Mouse (Mus musculus) layer of hippocampus, adult 18-20 months (tissue): ENCODE results near the gene Ube2q1. TPM values are rescaled to one million over a fixed set of nuclear protein-coding genes. Genes with fewer than 3 reads are reported as not detected.

ENCODE experiments used
- DNase-seq, 2 experiments: peaks; one replicate each; pipeline ENCODE4 v3.0.0; 2022; ENCODE audit warnings: low spot score in 2 of 2
- long read RNA-seq: library from polyadenylated mRNA; stranded (forward); transcript quantifications from one replicate; pipeline ENCODE4 v2.0.0, GENCODE M21; 2021
- total RNA-seq, 2 experiments: library from RNA; stranded (reverse); gene quantifications; 2 replicates each; pipeline ENCODE4 v1.2.3; 2021

Ube2q1 gene
- 10 to 100 TPM; 94.7 to 96.2 TPM for total RNA-seq
- long read RNA-seq, transcript Ube2q1-201 (13 exons, 3,077 nt), result major isoform, 146 of 178 reads
- long read RNA-seq, partial matches to known transcripts, result 4 of 178 reads
- long read RNA-seq, other reads (novel, unspliced or antisense), result 28 of 178 reads

DNA sequence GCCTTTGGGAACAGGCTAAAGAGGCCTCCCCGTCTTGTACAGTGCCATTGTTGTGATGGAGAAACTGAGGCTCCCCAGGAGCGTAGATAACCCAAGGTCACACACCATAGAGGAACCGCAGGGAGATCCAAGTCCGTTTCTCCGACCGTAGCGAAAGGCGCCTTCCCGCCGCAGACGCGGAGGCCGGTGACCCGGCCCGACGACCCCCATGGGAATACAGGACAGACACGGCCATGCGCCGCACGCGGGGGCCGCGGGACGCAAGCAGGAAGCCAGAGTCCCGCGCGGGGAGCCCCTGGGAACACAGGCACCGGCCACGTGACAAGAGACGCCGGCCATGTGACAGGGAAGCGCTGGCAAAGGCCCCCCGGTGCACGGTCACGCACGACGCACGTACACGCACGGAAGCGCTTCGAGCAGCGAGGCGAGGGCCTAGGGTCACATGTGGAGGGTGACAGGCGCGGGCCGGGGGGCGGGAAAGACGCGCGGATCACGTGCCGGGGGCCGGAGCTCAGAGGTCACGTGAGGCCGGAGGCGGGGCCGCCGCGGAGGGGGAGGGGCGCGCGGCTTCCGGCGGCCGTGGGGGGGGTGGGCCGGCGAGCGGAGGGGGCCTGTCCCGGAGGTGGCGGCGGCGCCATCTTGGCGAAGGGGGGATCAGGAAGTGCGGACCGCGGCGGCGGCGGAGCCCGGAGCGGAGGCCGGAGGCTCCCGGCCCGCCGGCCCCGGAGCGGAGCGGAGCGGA lies at the start of gene Ube2q1:
Gene Ube2q1 (plus strand): TSS at position 649 of the 742 bp plus-strand sequence.
- peak; percentile 98 for DNase-seq

DNA sequence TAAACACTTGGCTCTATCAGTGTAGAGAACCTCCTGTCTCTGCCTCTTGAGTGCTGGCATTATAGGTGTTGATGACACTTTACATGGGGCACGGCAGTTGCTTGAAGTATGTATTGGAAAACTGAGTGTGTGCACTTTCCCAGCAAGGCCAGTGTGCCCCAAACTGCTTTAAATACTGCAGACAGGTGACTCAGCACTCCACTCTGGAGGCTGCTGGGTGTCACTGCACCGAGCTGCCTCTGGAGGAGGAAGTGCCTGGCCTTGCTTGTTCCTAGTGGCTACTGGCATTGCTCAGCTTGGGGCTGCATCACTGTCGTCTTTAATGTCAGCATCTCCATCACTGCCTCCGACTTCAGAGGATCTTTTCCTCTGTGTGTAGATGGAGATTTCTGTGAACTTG lies 46.4 kb upstream of the Ube2q1 start:
- no peak for DNase-seq

DNA sequence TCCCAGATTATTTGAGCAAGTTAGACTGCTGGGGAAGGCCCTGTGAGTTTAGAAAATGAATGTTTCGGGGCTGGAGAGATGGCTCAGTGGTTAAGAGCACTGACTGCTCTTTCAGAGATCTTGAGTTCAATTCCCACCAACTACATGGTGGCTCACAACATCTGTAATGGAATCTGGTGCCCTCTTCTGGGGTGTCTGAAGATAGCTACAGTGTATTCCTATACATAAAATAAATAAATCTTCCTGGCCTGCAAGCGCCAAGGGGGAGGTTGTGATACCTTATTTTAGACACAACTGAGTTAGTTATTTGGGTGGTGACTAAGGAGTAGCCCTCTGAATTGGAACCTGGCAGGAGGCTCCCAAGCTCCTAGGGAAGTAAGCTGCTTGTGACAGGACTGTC lies 44.6 kb upstream of the Ube2q1 start:
- no peak for DNase-seq

DNA sequence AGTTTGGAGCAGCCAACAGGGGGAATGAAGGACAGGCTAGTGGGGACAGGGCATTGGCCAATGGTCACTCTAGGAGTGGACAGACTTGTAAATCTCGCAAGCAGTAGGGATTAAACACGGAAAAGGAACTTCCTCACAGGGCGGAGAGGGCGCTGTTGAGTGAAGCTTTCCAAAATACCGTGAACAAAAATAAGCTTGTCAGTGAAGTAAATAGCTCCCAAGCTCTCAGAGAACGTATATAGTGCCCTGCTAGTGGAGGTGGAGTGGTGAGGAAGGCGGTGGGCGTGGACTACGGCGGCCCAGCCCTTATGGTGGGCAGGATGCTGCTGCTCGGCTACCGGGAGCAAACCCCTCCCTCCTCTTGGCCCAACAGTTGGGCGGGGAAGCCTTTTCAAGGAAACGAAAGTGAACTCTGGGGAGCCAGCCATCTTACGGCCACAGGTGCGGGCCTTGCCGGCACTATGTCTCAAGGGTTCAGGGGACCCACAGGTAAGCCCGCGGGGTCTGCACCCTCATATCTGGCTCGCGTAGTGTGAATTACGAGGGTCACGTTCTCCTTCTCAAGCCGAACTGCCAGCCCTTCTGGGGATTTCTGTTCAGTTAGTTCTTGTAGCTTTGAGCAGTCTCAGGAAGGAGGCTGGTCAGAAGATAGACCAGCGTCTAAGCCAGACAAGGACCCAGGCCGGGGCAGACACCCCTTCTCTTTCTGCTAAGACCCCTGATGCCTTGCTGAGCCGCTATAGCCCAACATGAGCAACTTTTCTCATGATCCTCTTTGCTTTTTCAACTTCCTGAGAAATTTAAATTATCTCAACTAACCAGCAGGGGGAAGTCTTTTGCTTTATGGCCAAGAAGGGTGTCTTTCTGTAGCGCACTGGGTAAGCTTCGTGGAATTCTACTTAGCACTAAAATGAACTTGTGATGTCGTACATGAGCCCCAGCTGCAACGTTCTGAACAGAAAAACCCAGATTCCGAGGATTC lies 42.8 kb upstream of the Ube2q1 start:
- peak in 1 of 2 experiments; percentile 50 for DNase-seq

DNA sequence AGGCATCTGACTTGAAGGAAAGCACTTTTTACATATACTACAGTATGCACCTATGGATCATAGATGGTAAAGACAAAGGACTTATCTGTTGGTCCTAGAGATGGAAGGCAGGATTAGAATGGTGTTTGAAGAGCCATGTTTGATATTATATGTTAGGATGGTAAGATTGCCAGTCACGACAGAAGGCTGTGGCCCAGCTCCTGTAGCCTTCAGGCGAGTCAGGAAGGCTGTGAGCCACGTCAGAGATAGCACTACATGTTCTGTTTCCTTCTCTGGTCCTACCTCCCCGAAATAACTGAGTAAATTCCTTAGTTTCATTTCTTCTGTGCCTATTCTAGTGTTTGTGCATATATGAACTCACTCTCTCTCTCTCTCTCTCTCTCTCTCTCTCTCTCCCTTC lies 41.3 kb upstream of the Ube2q1 start:
- DNase-seq, result no peak

DNA sequence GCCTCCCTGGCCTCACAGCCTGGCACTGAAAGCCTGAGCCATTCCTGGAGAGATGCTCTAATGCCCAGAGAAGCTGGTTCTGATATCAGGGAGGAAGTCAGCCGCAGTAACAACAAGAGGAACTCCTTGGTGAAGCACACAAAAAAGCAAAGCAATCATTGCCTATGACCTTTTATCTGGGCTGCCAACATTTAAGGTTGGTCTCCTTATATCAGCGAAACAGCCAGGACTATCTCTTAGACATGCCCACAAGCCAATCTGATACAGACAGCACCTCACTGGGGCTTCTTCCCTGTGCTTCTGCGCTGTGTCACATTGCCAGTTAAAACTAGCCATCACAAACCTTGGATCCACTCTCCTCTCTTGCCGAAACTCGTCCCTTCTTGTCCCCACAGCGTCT lies 34.9 kb upstream of the Ube2q1 start:
- no peak for DNase-seq

DNA sequence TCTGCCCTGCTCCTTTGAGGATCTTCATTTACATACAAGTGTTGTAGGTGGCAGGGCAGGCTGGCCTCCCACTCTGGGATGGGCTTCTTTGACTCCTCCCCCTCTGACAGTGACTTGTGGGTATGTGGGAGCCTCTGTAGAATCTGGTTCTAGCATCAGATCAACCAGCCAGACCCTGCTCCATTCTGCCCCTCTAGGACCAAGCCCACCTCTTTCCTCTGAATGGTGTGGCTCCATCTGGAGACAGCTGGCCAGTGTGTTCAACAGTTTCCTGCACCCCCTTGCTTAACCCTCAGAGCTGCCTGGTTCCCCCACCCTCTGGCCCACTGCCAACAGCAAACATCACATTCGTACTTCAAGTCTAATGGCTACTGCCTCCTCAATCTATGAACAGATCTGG lies 21.1 kb upstream of the Ube2q1 start:
- no peak for DNase-seq

DNA sequence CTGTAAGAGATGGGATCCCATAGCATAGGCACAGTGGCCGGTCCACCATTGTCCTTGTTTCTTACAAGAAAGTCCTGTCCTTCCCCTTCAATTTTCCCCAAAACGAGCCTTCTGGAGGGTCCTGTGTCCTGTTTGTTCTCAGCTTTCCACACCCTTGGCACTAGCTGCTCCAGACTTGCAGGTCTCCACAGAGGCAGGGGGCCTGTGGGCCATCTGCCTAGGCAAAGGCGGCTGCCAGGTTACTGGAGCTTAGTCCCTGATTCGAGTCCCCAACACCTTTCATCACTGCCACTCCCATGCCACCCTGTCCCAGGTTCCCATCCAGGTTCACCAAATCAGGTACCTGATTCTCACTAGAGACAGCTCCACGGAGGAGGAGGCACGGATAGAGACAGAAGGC lies 18.1 kb upstream of the Ube2q1 start:
- DNase-seq, result no peak

DNA sequence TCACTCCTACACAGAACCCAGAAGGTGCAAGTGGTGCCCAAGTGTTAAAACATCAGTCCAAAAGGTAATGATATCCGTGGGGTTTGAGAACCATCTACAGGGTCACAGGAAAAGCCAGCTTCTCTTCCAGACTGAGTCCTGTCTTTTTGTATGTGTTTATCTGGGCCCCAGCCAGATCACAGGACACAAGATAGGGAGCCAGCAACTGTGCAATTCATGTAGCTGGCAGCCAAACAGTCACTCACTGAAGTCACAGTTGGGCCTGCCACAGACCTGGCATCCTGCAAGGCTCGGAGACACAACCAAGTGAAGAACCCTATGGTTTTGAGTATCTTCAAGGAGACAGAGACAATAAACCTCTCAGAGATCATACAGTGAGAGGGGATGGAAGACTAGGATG lies 15.6 kb upstream of the Ube2q1 start:
- DNase-seq, result no peak

DNA sequence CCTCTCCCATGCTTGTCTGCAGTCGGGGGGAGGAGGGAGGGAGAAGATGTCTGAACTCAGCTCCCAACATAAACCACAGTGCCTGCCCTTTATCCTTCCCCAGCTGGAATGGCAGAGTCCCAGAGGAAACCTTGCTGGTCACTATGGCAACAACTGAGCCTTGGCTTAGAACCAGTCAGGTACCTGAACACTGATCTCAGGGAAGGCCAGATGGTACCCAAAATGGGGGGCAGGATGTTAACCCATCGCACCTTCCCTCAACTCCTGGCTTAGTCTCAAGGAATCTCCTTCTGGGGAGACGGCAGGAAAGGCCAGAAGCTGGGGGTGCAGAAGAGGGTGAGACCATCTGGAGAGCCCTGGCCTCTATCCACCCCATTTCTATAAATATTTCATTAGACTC lies 13.6 kb upstream of the Ube2q1 start:
- no peak for DNase-seq

DNA sequence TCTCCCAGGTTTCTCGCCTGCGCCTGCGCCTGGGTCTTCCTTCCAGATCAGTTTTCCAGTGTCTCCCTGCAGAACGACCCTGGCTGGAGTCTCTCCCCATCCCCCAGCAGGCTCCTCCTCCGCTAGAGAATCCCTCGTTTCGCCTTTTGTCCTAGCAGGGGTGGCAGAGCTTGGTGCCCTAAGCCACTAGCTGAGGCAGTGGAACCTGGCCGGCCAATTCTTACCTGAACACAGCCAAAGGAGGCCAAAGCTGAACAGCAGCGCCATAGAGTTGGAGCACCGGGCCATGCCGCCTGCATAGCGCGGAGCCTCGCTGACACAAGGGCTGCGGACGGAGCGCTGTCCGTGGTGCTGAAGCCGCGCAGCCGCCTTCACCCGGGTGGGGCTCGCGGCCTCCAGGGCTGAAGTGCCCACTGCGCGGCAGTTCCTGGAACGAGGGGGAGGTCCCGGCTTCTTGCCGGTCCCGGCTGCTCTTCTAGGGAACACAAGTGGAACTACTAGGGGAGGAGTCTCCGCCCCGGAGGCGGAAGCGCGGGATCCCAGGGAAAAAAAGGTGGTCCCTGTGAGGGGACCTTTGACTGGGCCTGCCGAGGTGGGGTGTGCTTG lies 9.2 kb upstream of the Ube2q1 start, which contains the start of gene Chrnb2:
Gene Chrnb2 (minus strand): TSS at position 514 of the 606 bp plus-strand sequence.
- DNase-seq, result peak; percentile 43 to 57

DNA sequence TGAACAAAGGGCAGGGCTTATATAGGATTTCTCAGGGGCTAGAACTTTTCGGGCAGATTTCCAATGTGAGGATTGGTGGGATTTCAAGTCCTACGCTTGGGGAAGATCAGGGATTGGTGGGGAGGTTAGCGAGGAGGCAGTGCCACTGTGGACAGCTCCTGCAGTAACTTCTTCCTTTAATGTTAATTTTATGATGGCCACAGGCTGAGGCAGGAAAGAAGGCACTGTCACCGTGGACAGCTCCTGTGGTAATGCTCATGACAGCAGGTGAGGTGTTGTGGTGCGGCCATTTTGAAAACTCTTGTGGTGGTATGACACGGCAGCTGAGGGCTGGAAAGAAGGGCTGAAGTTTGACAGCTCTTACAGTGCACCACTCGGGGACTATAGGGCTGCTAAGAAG lies 3.8 kb upstream of the Ube2q1 start:
- DNase-seq, result no peak

DNA sequence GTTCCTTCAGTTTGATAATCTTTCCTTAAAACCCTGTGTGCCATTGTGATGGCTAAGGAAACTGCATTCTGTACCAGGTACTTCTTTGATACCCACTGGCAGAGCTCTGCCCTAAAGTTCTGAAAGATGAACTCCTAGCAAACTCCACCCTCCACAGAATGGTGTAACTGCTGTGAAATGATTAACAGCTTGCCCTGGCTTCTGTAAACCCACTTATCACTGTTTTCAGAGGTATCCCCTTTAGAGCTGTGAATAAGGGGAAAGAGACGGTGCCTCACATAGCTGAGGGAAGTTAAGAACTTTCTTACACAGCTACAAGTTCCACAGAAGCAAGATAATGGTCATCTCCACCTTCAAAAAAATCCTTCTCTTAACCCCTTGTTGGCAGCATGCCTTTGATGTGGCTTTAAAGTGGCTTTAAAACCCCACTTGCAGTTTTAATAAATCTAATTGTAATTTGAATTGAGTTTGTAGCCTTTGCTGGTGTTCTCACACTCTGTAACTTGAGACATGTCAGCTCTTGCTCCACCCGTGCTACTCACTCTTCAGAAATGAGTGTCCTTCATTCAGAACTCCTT lies 2.9 kb upstream of the Ube2q1 start:
- no peak for DNase-seq

DNA sequence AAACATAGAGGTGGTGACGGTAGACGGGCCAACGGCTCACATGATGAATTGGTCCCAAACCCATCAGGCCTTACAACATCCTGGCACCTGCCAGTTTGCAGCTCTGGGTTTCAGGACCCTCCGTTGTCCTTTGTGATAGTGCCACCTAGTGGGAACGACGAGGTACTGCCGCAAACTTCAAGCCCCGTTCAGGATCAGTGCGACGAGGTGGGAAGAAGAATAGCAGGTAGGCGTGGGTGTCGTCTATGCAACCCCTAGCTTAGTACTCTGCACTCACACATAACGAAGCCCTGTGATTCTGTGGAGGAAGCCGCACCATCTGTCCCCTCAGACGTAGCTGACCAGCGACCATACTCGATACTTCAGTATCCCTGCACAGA lies 838 bp upstream of the Ube2q1 start:
- peak; percentile 81 to 89 for DNase-seq

DNA sequence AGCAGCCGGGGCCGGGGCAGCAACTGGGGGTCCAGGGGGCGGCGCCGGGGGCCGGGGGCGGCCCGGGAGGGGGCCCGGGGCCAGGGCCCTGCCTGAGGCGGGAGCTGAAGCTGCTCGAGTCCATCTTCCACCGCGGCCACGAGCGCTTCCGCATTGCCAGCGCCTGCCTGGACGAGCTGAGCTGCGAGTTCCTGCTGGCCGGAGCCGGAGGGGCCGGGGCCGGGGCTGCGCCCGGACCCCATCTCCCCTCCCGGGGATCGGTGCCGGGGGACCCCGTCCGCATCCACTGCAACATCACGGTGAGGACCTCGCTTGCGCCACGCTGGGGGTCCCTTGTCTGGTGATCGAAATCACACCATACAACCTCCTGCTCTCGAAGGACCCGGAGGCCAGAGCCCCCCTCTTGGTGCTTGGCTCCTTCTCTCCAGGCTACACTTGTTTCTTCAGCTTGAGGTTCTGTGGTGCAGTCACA lies 360 bp downstream of the Ube2q1 start:
- peak in 1 of 2 experiments; percentile 37 for DNase-seq

DNA sequence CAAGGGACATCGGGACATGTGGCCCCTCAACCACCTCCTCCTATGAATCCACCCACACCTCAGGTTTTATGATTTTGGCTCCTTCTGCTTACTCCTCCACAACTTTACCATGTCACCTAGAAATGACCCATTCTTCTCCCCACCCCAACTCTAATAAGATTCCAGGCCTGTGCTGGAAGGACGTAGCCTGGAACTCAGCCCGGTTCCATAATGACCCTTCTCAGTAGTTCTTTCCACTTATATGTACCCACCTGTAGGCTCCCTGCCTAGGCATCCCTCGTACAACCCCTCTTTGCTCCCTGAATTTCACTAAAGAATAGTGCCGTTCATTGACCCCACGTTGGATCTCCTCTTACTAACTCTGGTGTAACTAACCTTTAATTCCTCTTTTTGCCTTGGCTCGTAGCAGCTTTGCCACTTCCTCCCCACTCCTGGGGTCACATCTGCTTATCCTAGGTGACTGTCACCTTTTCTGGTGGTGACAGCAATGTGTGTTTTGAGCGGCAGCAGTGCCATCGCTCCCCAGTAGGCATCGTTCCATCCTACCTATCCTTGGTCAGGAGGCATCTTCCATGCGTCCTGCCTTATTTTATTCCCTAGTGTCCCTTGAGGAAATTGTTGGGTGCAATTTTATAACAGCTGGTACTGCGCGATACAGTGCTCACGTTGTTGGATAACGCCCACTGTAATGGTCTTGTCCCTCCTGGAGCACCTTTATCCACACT lies 982 bp downstream of the Ube2q1 start:
- DNase-seq, result no peak

DNA sequence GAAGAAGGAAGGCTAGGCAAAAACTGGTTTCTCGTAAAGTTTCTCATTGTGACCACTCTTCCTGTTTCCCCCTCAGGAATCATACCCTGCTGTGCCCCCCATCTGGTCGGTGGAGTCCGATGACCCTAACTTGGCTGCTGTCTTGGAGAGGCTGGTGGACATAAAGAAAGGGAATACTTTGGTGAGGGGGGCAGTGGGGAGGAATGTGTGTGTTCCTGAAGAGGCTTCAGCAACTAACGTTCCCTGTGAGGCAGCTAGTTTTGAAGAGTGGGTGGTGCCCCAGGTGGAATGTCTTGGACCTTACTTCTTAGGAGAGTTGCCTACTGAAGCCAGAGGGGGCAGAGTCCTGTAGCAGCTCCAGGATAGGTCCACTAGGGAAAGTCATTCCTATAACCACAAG lies 2.6 kb downstream of the Ube2q1 start:
- DNase-seq, result no peak

DNA sequence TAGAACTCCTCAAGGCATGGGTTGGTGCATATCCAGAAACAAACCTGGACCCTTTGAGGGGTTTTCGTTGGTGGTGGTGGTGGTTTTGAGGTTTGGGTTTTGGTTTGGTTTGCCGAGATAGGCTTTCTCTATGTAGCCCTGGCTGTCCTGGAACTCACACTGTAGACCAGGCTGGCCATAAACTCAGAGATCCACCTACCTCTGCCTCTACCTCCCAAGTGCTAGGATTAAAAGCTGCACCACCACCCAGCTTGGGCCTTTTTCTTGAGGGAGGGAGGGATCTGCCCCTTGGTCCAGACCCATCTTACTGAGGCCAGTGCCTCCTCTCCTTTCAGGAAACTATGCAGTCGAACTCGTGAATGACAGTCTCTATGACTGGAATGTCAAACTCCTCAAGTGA lies 6.7 kb downstream of the Ube2q1 start:
- no peak for DNase-seq

DNA sequence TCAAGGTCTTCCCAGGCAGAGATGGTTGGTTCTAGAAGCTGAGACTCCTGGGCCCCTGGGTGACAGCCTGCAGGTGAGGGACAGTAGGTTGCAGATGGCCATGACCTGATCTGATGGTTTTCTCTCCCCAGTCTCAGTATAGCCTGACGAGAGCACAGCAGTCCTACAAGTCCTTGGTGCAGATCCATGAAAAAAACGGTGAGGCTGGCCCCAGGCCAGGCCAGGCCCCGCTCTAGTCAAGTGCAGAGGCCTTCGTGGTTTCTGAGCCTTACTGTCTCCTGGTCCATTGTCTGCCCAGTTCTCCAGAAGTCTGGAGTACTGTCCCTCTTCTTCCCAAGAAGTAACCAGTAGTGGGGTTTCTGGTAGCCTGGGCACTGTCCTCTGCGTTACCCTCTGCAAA lies 8.2 kb downstream of the Ube2q1 start:
- no peak for DNase-seq

DNA sequence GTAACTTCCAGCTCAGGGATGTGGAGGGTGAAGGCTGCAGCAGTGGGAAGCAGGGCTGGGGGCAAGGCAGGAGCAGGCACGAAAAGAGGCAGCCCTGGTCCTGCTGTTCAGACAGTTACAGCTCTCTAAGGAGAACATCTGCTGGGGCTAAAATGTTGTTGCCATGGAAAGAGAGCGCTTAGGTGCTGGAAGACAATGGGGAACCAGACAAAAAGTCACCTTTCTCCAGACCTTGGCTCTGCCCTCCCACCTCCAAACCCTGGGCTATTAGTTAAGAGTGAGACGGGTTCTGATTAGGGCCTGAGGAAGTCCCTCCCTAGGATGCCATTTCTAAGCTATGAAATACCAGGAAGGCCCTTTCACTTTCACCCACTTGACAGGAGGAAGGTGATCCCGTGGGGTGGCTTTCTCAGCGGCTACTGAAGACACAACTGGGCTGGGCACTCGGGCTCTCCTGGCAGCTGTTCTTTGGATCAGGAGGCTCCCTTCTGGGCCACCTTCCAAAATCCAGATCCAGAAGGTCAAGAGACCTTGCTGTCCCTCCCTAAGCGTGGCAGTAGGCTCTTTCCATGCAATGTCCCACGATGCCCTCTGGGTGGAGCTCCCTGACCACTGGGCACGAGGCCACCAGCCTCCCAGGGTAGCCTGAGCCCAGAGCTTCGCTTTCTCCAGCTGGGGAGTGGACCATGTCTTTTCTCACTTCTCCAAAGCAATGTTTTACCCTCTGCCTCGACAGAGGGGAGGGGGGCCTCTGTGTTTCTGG lies 11.8 kb downstream of the Ube2q1 start:
- DNase-seq, result peak in 1 of 2 experiments; percentile 63
